Mouse (Mus musculus): ENCODE results near the gene Ints13.

Gene Ints13

GRCm38 (mm10) chr6:146538071-146538470, 39.6 kb downstream of the Ints13 start:
- peak; percentile 53 for DNase-seq

- DNase-seq, result peak; percentile 75
Observed at GRCm38 (mm10) chr6:146537111-146537510, 40.5 kb downstream of the Ints13 start.

GRCm38 (mm10) chr6:146535501-146535900, 42.1 kb downstream of the Ints13 start:
- peak; percentile 51 for DNase-seq

DNA sequence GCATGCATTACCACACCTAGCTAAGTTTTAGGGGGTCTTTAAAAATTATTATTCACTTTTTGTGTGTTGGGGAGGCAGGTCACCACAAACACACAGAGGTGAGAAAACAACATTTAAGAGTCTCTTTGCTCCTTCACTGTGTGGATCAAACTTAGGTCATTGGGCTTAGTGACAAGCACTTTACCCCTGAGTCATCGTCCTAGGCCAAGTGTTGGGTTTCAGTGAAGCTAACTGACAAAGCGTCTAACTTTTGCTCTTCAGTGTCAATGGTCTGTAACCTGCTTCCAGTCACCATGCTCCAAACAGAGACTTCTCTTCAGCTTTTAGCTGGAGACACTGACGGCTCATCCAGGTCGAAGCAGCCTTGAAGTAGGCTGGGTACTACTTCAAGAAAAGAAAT, 44.5 kb downstream of the Ints13 start:
- peak; percentile 64 for DNase-seq

- DNase-seq, result peak; percentile 96
Observed at GRCm38 (mm10) chr6:146530769-146531168, 46.9 kb downstream of the Ints13 start.

- no peak for DNase-seq
Observed at GRCm38 (mm10) chr6:146530363-146530762, 47.3 kb downstream of the Ints13 start.

DNA sequence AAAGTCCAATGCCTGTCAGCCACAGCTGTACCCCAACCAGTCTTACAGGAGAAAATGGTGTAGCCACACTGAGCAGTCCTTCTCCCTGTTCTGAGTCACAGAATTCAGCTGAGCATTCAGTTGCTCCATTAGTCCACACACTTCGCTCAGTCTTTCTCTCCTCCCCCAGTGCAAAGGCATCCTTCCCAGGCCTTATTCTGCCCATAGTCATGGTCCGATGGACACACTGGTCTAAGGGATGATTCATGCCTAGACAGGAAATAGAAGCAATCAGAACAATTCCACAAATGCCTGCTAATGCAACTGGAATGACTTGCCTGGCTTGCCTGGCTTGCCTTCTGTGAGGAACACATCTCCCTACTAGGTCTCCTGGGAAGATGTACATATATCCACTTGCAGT, 50.1 kb downstream of the Ints13 start:
- DNase-seq, result no peak

- no peak for DNase-seq
Observed at GRCm38 (mm10) chr6:146525500-146525899, 52.1 kb downstream of the Ints13 start.

GRCm38 (mm10) chr6:146521456-146522245, 56.0 kb downstream of the Ints13 start:
- peak; percentile 81 for DNase-seq

DNA sequence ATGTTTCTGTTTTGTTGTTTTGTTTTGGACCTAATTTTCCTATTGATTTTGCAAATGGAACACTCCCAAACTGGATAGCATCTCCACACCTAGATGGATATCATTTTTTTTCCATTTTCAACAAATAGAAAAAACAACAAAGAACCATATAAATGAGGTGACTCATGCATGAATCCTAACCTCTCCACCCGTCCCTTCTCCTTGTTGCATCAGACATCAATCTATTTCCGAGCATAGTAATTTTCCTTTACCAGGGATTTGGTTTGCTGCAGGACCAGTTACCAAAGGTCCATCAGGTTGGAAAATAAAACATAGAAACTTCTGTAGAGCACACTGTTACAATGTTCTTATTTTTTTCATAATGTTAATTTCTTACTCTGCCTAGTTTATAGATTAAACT, 58.6 kb downstream of the Ints13 start:
- no peak for DNase-seq

DNA sequence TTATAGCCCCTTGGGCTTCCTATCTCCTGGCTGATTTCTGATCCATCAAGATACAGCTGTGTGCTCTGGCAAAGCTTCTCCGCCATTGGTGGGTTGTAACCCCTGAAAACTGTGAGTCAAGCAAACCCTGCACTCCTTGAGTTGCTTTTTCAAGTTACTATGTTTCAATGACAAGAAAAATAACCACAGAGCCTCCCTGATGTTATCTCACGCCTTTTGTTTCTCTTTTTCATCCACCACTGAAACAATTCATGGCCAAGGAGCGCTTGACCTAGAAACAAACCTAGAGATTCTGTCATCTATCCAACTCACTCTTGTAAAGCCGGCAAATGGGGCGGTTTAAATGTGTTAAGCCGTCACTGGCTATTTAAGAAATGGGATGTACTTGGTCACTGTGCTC, 61.7 kb downstream of the Ints13 start:
- DNase-seq, result peak; percentile 50

DNA sequence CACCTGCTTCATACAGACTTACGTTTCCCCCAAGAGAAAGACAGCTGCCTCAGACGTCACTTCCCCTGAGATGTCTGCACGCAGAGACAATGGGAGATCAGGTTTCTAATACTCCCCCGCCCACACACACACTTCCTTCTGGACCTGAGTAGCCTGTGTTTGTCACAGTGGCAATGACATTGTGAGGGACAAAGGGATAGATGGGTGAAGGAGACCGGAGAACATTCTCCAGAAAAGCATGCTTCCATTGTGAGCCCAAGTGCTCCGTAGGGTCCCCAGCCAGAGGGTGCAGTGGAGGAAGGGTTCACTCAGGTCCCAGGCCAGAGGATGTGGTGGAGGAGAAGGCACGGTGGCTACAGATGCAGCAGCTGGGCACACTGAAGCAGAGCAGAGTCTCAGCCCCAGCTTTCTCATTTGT, 63.1 kb downstream of the Ints13 start:
- peak; percentile 95 for DNase-seq

- DNase-seq, result peak; percentile 74
Observed at GRCm38 (mm10) chr6:146513899-146514298, 63.7 kb downstream of the Ints13 start.

- DNase-seq, result peak; percentile 33
Observed at GRCm38 (mm10) chr6:146513384-146513783, 64.3 kb downstream of the Ints13 start.

DNA sequence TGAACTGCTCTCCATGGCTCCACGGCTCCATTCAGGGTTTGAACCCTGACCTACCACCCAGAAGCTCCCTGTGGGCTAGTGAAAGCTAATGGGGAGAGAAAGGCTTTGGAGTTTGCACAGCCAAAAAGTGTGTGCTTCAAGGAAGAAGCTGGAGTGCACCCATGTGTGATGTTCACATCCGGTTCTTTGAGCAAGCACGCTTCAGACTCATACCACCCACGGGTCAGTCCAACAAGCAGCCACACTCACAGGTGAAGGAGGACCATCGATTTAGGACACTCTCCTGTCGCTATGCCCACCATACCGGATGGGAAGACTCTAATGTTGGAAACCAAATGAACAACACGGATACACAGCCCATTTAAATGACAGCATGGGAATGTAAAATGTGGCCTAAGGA, 66.1 kb downstream of the Ints13 start:
- peak; percentile 80 for DNase-seq

GRCm38 (mm10) chr6:146509891-146510290, 67.7 kb downstream of the Ints13 start:
- peak; percentile 72 for DNase-seq

DNA sequence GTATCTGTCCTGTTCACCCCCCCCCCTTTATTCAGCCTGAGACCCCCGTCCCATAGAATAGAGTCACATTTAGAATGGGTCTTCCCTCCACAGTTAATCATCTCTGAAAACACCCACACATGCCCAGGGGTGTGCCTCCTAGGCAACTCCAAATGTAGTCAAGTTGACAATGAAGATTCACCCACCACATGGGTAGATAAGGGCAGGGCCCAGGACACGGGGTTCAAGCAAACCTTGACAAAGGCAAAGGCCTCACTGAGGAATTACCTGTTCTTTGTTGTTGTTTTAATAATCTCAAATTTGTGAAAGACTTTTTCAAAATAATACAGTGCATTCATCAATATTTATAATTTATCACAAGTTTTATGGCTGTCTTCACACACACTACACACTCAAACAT, 73.2 kb downstream of the Ints13 start:
- peak; percentile 62 for DNase-seq

DNA sequence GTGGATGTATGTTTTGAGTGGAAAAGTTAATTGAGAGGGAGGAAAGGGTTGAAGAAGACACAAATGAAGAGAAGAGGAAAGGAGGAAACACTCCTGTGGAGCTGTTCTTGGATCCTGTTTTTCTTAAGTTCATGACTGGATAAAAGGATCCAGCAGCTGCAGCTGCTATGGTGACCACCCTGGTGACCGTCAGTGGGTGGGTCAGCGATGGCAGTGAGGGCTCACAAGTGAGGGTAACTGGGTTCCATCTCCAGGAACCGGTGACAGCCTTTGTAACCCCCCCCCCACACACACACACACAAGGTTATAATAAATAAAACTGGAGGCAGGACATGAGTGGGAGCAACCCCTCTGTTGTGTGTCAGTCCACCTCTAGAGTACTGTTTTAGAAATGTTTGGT, 74.8 kb downstream of the Ints13 start:
- peak; percentile 89 for DNase-seq

DNA sequence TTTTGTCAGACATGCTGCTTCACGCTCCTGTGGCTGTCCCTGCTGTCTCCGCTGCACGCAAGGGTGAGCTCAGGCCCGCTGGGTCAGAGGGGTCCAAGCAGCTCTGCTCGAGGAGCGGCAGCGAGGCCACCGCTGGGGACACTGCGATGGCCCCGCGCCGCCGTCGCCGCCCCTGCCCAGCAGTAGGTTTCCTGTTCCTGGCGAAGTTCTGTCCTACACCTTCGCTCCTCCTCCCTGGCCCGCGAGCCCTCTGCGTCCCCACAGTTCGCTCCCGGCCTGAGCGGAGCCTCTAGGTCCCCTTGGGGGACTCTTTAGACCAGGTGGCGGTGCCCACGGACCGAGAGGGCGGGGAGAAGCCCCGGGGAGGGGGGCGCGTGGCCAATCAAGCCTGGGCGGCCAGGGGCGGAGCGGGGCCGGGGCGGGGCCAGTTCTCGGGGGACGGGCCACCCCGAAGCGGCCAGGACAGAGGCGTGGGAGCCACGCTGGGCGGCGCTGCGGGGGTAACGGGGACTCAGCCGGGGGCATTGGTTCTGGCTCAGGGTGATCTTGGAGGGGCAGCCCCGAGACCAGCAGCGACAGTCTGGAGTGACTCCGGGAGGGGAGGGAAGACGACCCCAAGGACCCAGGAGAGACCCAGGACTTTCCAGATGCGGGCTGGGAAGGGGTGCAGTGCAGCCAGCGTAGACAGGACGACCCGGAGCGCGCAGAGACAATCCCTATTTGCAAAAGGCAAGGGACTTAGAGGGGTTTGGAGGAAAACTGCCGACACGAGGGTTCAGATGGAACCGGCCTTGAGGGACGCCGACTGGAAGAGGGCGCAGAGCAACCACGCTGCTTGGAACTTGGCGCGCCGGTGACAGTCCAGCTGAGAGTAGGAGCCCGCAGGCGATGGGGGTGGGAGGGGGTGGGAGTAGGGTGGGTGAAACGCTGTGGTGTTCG, 75.5 kb downstream of the Ints13 start, which contains the start of gene Itpr2:
TSS of gene Itpr2 (minus strand) at position 358 of the 939 bp plus-strand sequence.
- DNase-seq, result peak; percentile 99

GRCm38 (mm10) chr6:146501316-146501865, 76.2 kb downstream of the Ints13 start:
- DNase-seq, result peak; percentile 98

- DNase-seq, result peak; percentile 91
Observed at GRCm38 (mm10) chr6:146500771-146501170, 76.9 kb downstream of the Ints13 start.

DNA sequence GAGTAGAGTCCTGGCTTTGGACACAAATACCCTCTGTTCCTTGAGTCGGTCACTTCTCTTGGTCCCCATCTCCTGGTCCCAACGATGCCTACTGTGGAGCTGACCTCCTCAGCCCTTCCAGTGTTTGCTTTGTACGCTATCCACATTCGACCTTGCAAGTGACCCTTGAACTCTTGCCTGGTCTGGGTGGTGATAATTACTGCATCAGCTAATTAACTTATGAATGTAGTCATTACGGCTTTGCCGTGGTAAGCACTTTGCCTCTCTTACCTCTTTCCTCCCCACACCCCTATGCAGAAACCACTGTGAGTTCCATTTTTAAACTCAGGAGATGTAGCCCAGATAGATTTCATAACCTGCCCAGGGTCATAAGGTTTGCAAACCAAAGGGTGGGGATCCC, 77.4 kb downstream of the Ints13 start:
- DNase-seq, result peak; percentile 84

All from heart, adult 11 months (tissue).